Mouse (Mus musculus) gastrocnemius, adult 18-20 months (tissue): Measurements from ENCODE around the gene Syne3. TPM values are rescaled to one million over a fixed set of nuclear protein-coding genes. Genes with fewer than 3 reads are reported as not detected.

Source experiments
- DNase-seq: peaks from one replicate; pipeline ENCODE4 v3.0.0; 2021; ENCODE audit warnings: low spot score
- total RNA-seq, 2 experiments: library from RNA; stranded (reverse); gene quantifications; 2 replicates each; pipeline ENCODE4 v1.2.3; 2021

The Syne3 gene
- total RNA-seq, 2 experiments from 2014 or later: 3.6 to 4.3 TPM

DNA sequence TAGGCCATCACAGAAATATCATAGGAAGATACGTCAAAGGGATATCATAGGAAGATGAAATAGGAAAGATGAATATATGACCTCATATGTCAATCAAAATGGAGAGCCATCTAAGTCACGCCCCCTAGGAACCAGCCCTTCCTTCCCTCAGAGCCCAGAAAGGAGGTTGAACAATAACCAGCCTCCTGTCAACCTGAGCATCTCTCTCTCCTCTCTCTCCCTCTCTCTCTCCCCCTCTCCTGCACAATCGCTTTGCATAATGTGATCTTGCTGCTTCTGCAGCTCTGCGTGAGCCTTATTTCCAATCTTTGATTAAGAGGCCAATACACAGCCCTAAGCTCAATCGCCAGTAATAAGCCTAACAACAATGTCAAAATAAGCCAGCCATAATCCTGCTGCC lies 84.6 kb downstream of the Syne3 start:
- DNase-seq: no peak

DNA sequence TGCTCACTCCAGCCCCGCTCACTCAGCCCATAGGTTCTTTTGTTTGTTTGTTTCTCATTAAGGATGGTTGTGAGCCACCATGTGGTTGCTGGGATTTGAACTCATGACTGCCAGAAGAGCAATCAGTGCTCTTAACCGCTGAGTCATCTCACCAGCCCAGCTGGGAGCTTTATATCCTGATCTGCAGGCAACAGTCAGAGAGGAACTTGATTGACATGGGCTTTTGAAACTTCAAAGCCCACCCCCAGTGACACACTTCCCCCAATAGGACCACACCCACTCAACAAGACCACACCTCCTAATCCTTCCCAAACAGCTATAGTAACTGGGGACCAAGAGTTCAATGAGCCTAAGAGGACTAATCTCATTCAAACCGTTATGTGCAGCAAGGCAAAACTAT lies 85.1 kb downstream of the Syne3 start:
- no peak for DNase-seq

DNA sequence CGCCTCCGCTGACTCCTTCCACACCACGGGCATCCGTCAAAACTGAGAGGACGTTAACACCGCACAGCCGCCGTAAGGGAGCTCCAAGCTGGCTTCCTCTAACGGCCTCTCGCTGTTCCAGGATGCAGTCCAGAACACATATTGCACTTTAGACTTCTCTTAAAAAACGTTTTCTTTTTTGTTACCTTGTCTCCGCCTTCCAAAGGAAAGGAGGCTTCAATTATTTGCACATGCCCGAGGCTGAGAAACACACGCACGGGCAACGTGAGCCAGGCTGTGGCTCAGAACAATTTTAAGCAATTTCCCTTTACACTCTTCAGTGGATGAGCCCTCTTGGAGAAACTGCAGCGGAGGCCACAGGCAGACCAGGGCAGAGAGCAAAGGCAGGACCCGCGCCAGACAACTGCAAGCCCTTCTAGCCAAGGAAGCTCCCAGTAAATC lies 85.6 kb downstream of the Syne3 start:
- DNase-seq: no peak

DNA sequence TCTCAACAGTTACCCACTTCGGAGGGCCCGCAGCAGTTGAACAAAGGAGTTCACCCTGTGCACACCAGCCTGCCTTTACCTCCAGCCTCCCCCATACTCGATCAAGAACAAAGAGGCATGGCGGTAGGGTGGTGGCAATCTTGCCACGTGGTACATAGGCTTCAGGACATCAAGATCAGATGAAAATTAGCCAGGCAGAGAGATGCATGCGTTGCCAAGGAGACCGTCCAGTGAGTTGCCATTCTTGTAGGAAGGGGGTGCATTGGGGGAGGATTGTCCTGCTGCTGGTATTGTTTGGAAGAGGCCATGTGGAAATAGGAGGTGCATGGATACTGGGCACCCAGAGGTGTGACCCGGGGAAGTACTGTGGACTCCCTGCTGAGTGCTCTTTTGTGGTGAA lies 87.0 kb downstream of the Syne3 start:
- no peak for DNase-seq

DNA sequence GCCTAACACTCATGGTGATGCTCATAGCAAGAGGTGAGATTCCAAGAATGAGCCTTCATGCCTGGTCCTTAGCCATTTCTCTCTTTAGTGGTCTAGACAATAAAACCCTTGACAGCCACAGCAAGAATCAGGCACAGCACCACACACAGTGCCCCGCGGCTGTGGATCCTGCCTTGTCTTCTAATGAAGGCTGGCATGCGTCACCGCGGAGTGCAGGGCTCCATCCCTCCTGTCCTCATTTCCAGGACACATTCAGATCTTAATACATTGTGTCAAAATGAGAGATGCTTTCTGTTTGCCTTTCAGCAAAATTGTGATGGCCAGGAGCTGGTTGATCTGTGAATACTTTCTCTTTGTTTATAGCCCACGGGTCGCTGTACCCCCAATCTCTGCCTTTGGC lies 88.5 kb downstream of the Syne3 start:
- no peak for DNase-seq

DNA sequence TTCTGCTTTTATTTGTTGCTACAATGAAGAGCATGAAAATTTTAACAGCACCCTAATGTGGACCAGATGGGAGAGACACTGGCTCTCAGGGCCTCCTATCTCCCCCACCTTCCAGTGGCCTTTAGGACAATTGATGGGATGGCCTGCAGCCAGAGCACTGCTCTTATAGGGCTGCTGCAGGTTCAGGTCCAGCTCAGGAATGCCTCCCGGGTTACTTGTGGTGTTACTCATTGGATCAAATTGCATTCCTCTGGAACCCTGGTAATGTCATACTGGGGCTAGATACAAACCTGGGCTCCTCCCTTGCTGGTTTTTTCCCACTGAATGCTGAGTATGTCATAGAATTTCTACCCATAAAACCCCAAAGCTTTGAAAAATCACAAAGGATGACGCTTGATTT lies 90.4 kb downstream of the Syne3 start:
- DNase-seq: no peak

DNA sequence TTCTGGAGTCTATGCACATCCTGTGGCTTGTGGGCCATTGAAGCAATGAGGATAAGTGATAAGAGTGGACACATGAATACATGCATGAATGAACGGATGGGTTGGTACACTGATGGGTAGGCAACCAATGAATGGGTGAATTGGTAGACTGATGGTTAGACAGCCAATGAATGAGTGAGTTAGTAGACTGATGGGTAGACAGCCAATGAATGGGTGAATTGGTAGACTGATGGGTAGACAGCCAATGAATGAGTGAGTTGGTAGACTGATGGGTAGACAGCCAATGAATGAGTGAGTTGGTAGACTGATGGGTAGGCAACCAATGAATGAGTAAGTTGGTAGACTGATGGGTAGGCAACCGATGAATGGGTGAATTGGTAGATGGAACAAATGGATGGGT lies 91.7 kb downstream of the Syne3 start:
- no peak for DNase-seq

DNA sequence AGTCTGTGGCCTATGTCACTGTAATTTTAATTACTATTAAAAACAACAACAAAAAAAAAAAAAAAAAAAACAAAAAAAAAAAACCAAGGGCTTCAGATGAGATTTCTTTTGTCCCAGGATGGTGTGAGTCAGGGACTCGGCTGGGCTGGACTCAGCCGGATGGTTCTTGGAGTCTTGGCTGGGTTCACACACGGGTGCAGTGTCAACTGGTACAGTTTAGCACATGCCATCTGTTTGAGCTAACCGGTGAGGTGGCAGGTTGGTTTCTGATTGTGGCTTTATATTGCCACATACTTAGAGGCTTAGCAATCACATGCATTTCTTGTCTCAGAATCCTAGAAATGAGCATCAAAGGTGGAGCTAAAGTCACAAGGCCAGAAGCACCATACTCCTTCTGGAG lies 92.3 kb downstream of the Syne3 start:
- no peak for DNase-seq

DNA sequence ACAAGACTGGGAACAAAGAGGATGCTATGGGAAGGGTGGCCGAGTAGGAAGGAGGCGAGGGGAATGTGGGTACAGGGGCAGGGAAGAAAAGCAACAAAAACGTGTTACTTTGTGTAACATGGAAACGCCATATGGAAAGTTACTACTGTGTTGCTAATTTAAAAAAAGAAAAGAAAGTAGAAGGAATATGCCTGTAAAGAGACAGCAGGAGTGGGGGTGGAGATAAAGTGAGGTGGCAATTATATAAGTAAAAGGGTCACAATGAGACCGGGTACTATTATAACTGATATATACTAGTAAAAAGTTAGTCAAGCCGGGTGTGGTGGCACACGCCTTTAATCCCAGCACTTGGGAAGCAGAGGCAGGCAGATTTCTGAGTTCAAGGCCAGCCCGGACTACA lies 92.8 kb downstream of the Syne3 start:
- no peak for DNase-seq

DNA sequence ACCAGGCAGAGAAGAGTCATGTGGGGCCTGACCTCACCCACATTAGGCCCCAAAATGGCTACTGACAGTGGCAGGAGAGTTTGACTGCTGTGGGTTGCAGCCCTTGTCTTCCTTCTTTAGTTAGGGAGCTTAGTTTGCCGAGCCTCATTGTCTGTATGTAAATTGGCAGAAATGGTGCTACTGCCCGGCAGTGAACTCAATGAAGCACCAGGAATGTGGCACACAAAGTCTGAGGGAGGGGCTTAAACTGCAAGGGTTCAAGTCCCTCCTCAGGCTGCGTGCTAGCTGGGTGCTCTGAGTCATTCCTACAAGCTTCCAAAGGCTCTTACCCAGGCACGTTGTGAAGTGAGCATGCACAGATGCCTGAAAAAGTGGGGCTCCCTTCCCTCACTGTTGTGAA lies 93.9 kb downstream of the Syne3 start:
- DNase-seq: no peak

DNA sequence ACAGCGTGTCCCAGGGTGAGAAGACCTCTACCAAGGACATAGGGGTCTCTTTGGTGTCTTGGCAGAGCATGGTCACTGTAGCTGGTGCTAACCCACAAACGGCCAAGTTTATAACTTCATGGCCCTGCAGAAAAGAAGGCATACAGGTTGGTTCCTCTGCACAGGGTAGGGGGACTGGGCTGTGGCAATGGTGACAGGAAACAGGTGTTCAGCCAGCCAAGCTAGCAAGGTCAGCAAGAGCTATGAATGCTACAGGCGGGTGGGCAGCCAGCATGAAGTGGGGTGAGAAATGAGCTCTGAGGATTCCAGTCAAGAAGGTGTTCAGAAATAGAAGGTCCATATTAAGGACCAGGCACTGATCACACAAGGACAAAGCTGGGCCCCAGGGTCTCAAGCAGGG lies 96.6 kb downstream of the Syne3 start:
- no peak for DNase-seq

DNA sequence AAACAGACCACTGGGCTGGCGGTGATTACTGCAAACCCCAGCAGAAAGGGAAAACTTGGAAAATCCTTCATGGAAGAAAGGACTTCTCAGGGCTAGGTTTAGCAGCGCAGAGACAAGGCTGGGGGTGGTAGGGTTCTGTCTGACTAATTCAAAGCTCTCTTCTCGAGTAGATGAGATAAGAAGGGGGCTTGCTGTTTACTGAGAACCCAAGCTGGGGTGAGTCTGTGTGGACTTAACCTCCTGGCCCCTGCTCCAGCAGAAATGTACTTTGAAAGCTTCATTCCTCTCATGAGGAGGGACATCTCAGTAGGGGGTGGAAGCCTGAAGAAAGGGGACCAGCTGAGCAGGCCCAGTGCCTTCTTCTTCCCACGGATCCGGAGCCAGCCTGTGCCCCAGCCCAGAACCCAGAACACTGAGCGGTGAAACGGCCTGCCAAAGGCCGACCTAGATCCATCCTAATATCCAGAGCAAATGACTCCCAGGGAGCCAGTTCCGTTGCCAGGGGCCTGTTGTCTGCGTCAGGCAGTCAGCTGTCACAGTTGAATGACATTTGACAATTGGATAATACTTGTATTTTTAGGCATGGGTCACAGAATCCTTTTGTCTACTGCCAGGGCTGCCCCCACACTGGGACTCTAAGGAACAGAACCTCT lies 97.2 kb downstream of the Syne3 start:
- DNase-seq: peak; percentile 5

DNA sequence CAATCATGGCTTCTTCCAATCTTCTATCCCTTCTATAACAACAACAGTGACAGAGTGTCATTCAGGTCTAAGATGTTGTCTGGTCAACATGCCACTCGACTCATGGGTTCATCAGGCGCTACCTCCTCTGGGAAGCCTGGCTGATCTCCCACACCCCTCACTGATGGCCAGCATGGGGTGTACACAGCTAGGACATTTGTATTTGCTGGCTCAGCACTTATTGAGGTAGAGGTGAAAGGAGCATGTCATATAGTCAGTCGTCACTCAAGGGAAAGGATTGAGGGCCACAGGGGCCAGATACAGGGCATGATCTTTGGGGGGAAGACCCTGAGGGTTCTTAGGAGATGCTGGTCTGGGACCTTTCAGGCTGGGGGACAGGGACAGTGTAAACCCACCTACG lies 99.9 kb downstream of the Syne3 start:
- DNase-seq: no peak

DNA sequence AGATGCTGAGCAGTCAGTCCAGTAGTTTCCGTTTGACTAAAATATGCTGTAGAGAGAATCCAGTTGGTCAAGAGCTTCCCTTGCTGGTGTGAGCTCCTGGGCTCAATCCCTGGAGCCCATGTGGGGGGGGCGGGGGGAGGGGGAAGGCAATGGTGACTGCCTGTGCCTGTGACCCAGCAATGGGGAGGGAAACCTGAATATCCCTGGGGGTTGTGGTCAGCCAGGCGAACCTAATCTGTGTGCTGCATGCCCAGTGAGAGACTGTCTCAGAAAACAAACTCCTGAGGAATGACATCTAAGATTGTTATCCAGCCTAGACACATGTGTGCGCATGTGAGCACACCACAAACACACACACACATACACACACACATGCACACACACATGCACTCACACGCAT lies 100.6 kb downstream of the Syne3 start:
- DNase-seq: no peak

DNA sequence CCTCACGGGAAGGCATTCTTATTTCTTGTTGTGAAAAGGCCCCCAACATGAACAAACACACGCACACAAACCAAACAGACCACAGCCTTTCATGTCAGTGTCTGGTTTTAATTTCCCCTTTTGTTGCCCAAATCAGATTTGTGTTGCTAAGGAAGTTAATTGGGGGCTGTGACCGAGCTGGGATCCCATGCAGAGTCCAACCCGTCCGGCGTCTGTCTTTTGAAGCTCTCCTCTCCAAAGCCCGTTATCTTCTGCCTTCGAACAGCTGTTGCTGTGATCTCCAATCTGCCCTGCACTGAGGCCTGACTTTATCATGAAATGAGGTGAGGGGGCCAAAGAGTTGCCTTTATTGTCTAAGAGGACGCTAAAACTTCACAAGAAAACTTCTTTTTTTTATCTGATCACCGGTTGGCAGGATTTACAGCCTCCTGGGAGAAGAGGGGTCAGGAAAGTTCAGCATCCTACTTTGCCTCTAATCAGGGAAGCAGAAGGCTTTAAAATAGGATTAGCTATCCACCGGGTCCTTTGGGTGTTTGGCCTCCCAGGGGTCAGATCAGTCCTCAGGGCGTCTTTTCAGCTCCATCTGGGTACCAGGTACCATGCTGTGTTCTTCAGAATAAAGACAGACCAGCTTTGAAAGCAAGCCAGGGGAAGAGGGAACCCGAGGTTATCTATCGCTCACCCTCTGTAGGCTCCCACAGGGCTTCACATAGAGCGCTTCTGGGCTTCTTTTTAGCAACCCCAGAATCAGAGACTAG lies 101.4 kb downstream of the Syne3 start:
- no peak for DNase-seq

DNA sequence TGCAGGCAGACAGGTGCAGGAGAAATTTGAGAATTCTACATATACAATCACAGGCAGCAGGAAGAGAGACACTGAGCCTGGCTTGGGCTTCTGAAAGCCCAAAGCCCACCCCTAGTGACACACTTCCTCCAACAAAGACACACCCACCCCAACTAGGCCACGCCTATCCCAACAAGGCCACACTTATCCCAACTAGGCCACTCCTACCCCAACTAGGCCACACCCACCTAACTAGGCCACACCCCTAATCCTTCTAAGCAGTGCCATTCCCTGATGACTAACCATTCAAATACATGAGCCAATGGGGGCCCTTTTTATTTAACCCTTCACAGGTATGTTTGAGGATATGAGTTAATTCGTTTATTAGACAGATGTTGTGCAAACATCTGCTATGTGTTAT lies 102.5 kb downstream of the Syne3 start:
- no peak for DNase-seq

DNA sequence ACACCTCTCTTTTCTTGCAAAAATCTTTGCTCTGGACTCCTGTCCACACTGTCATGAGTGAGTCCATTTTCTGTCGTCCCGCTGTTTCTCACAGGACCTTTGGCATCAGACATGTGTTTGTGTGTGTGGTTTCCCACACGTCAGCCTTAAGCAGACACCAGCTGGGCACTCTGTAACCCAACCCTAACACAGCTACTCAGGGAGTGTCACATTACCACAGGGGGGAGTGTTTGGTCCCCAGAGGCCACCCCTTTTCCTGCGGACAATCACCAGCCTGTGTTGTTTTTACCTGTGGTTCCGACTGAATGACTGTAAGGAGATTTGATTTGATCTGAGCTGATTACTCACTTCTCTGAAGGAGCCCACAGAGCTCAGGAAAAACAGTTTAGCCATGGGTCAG lies 105.5 kb downstream of the Syne3 start:
- DNase-seq: no peak

DNA sequence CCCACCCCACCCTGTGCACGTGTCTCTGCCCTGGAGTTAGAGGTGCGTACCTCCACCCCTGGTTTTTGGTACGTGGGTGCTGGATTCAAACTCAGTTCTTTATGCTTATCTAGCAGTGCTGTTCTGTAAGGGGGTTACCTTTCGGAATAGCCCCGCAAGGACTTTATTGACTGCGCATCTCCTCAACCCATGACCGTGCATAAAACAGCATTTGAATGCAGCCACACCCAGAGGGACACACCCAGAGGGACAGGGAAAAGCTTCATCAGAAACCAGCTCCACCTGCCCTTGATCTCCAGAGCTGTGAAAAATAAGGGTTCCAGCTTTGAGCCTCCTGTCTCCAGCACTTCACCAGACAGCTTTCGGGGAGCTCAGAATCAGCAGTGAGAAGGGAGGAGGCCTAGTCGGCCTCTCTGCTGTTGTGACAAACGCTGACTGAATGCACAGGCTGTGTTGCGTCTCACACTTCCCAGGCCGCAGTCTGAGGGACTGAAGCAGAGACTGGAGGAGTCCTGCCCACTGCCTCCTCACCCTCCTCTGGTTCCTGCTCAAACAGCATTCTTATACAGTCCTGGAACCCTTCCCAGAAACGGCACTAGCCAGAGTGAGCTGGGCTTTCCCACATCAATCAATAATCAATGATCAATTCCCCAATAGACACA lies 107.1 kb downstream of the Syne3 start:
- DNase-seq: no peak

DNA sequence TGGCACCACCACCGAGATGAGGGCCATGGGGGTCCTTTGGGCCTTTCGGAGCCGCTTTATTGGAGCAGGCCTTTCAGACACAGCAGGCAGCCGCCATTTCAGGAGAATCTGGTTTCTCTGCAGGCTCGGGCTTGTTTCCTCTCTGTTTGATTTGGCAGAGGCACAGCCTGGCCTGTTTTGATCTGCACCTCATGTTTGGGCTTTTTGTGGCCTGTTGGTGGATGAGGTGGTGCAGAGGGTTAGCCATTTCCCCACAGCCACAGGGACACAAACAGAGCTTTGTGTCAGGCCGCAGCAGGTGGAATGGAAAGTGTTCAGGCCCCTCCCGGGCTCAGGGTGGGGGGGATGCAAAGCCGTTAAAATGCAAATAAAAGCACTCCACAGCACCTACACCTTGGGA lies 108.3 kb downstream of the Syne3 start:
- no peak for DNase-seq

DNA sequence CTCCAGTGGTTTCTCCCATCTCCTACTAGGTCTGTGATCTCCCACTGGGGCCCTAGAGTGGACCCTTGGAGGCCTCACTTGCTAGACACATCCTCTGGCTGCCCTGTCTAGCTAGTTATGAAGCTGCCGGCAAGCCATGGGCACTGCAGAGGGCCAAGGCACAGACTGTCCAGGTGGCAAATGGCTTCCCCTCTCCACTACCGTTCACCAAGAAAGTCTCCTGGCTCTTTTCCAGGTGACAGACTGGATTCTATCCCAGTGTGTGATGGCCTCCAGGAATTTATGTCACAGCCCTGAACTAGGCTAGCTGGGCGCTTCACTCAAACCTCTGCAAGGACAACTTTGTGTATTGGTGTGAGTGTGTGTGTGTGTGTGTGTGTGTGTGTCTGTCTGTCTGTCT lies 109.8 kb downstream of the Syne3 start:
- peak; percentile 48 for DNase-seq

DNA sequence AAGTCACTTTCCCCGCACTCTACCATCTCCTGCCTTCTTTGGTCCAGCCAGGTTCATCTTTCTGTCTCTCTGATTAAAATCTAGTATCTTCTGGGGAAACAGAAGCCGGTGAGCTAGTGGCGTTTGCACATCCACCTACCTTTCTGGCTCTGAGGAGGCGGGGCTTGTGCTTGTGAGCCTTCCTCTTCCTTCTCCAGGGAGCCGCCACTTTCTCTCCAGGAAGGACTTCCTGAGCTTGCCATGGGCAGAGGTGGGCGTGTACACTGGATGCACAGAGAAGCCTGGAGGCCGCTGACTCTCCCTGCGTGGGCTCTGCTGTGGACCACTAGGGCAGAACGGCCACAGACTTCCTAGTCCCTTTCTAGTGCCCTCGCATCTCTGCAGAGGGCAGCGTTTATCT lies 110.4 kb downstream of the Syne3 start:
- no peak for DNase-seq

DNA sequence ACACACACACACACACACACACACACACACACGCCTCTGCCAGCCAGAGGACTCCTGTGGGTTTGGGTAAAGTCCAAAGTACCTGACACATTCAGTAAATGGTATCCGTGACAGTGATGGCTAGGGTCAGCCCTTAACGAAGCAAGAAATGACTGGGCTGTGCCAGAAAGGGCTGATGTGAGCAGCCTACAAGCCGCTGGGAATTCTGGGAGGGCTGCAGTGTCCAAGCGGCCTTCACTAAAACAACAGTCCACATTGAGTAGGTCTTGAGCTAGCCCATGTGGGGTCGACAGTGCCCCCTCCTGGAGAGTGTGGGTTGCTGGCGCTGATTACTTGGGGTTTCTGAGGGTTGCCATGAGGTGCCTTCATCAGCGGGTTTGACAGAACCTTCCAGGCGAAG lies 110.9 kb downstream of the Syne3 start:
- no peak for DNase-seq

DNA sequence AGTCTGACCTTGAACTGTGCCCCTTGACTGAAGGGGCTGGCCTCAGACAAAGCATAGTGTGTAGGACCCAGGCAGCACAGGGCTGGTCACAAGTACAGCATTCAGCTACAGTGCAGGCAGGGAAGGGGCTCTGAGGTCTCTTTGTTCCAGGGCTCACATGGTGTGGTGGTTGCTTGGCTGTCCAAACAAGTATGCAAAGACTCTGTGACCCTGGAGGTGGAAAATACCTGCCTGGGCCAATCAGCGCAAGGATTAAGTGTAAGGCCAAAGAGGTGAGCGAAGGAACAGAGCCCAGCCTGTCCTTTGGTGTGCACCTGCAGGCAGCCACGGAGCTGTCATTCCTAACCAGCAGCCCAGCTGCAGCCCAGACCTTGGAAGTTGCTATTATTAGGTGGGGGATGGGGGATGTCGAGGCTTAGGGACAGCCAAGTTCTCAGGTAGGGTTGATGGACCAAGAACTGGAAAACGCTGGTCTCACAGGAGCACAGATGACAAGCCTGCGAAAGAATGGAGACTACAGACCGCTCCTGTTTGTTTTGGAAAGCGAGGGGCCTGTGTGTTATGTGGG lies 112.5 kb downstream of the Syne3 start:
- no peak for DNase-seq
